Mouse (Mus musculus) G1E (cell line): ENCODE data around the gene Cdh16. TPM values are rescaled to one million over a fixed set of nuclear protein-coding genes. Genes with fewer than 3 reads are reported as not detected.

Experiments
- ATAC-seq: 2 replicates; pipeline ENCODE4 v1.8.0; 2016; ENCODE audit warnings: mild to moderate bottlenecking; ENCODE audit not compliant: insufficient number of reproducible peaks, poor library complexity, low FRiP score, severe bottlenecking; ENCODE audit errors: extremely low read depth
- DNase-seq: peaks from one replicate; pipeline ENCODE4 v3.0.0; 2012; ENCODE audit warnings: low spot score
- H3K27me3 ChIP-seq: 2 replicates; pipeline ENCODE4 v1.6.1; 2012; ENCODE audit warnings: mild to moderate bottlenecking, low read length, inconsistent platforms; ENCODE audit not compliant: insufficient read depth
- H3K36me3 ChIP-seq: replicated peaks from 2 replicates; pipeline ENCODE3; 2012; ENCODE audit warnings: mild to moderate bottlenecking, inconsistent platforms
- H3K4me1 ChIP-seq: 2 replicates; pipeline ENCODE4 v1.6.1; 2012; ENCODE audit warnings: low read depth, low read length, inconsistent platforms, mixed read lengths; ENCODE audit not compliant: insufficient read depth
- H3K4me3 ChIP-seq: 2 replicates; pipeline ENCODE4 v1.5.1; 2012; ENCODE audit warnings: low read depth, mild to moderate bottlenecking, inconsistent platforms, low read length, moderate library complexity, mixed read lengths
- H3K9me3 ChIP-seq: replicated peaks from 2 replicates; pipeline ENCODE4 v1.6.1; 2012; ENCODE audit warnings: inconsistent platforms
- CTCF ChIP-seq: IDR thresholded peaks from 2 replicates; pipeline ENCODE4 v1.5.1; 2012; ENCODE audit warnings: low read depth, low read length, inconsistent platforms, mixed read lengths
- GATA1 ChIP-seq: IDR thresholded peaks from 2 replicates; pipeline ENCODE4 v1.6.1; 2012; ENCODE audit warnings: borderline replicate concordance, low read length, inconsistent platforms, mixed read lengths
- GATA2 ChIP-seq: IDR thresholded peaks from 2 replicates; pipeline ENCODE4 v1.6.1; 2012; ENCODE audit warnings: low read depth, low read length, inconsistent platforms, borderline replicate concordance
- POLR2AphosphoS5 ChIP-seq: IDR thresholded peaks from 2 replicates; pipeline ENCODE4 v1.6.1; 2012; ENCODE audit warnings: low read depth, low read length, inconsistent platforms; ENCODE audit not compliant: insufficient replicate concordance
- TAL1 ChIP-seq: conservative IDR thresholded peaks from 2 replicates; pipeline ENCODE4 v1.6.1; 2012; ENCODE audit warnings: low read depth, low read length, inconsistent platforms, mixed read lengths
- polyA plus RNA-seq: library from polyadenylated mRNA; stranded (reverse); fragments of >175 nt; gene quantifications from 2 replicates; pipeline ENCODE4 v1.2.3, GENCODE M21; 2012
- total RNA-seq, 2 experiments: library from RNA; stranded (forward) in 1 of 2; stranded (reverse) in 1 of 2; fragments of 200-1000 nt in 1 of 2; fragments of >200 nt in 1 of 2; fragmentation: Nextera tagmentation in 1 of 2; gene quantifications; 2 replicates each; pipeline ENCODE4 v1.2.3; 2014 to 2017

Cdh16 gene
- total and polyA plus RNA-seq, 3 experiments = 0.22 TPM; not detected in 2

- Histone ChIP-seq H3K27me3 (peaks cover 19% of the 10 kb centered on the region), H3K36me3 (no peaks in the 10 kb centered on the region), H3K4me1 (0 out of 2 replicates have a peak, but pooled peaks cover 3% of the 10 kb centered on the region), H3K9me3 (no peaks in the 10 kb centered on the region), H3K4me3 (no peak overlapping the region)
- DNase-seq (no peak), ATAC-seq (no peak)
- no peak for TF ChIP-seq TAL1
- TF ChIP-seq GATA1 = no peak
- TF ChIP-seq CTCF = no peak
- TF ChIP-seq POLR2AphosphoS5 = no peak
- TF ChIP-seq GATA2 = no peak
These were observed 16.3 kb downstream of the Cdh16 start for GRCm38 (mm10) chr8:104607944-104608343.

- no peak for ATAC-seq
These were observed 17.9 kb downstream of the Cdh16 start for GRCm38 (mm10) chr8:104606329-104606728.

GRCm38 (mm10) chr8:104603245-104603593 is 21.0 kb downstream of the Cdh16 start:
- ATAC-seq (no peak), DNase-seq (no peak)
- no peak for TF ChIP-seq TAL1
- no peak for TF ChIP-seq CTCF
- TF ChIP-seq GATA1 = no peak
- TF ChIP-seq GATA2 = no peak
- no peak for TF ChIP-seq POLR2AphosphoS5
- H3K9me3 ChIP-seq = no peaks in the 10 kb centered on the region
- peaks cover 13% of the 10 kb centered on the region for H3K36me3 ChIP-seq
- no peak overlapping the region for H3K4me3 ChIP-seq
- H3K4me1 ChIP-seq = peaks cover 19% of the 10 kb centered on the region
- peaks cover 20% of the 10 kb centered on the region for H3K27me3 ChIP-seq

More at GRCm38 (mm10) chr8:104606329-104606728, 17.9 kb downstream of the Cdh16 start:
- Histone ChIP-seq H3K4me1 (peaks cover 14% of the 10 kb centered on the region), H3K27me3 (peaks cover 25% of the 10 kb centered on the region), H3K4me3 (no peak overlapping the region), H3K36me3 (no peaks in the 10 kb centered on the region), H3K9me3 (no peaks in the 10 kb centered on the region)
- no peak for DNase-seq
- no peak for TF ChIP-seq POLR2AphosphoS5
- TF ChIP-seq CTCF = no peak
- no peak for TF ChIP-seq GATA1
- TF ChIP-seq GATA2 = no peak
- no peak for TF ChIP-seq TAL1

GRCm38 (mm10) chr8:104602468-104603244 is 21.5 kb downstream of the Cdh16 start:
- DNase-seq (peak; percentile 87), ATAC-seq (peak; percentile 86)
- H3K9me3 ChIP-seq = no peaks in the 10 kb centered on the region

GRCm38 (mm10) chr8:104601941-104602371 is 22.2 kb downstream of the Cdh16 start:
- DNase-seq = no peak

More at GRCm38 (mm10) chr8:104602468-104603244, 21.5 kb downstream of the Cdh16 start:
- TF ChIP-seq GATA2 = no peak
- peak; percentile 87 for TF ChIP-seq CTCF
- H3K36me3 ChIP-seq = peaks cover 17% of the 10 kb centered on the region
- H3K4me3 ChIP-seq = no peak overlapping the region; the same call in 1 of the 2 replicates
- peaks cover 19% of the 10 kb centered on the region for H3K27me3 ChIP-seq
- peaks cover 21% of the 10 kb centered on the region for H3K4me1 ChIP-seq

GRCm38 (mm10) chr8:104601386-104601785 is 22.8 kb downstream of the Cdh16 start:
- ATAC-seq = no peak
- Histone ChIP-seq H3K27me3 (peaks cover 13% of the 10 kb centered on the region), H3K4me1 (peaks cover 29% of the 10 kb centered on the region), H3K4me3 (no peak overlapping the region), H3K9me3 (no peaks in the 10 kb centered on the region), H3K36me3 (peaks cover 29% of the 10 kb centered on the region)
- TF ChIP-seq POLR2AphosphoS5 = no peak
- TF ChIP-seq GATA1 = no peak
- no peak for TF ChIP-seq CTCF
- no peak for TF ChIP-seq GATA2
- no peak for TF ChIP-seq TAL1
- no peak for DNase-seq

More at GRCm38 (mm10) chr8:104601941-104602371, 22.2 kb downstream of the Cdh16 start:
- ATAC-seq = no peak
- no peak for TF ChIP-seq POLR2AphosphoS5
- TF ChIP-seq CTCF = no peak
- no peak for TF ChIP-seq GATA2
- no peak for TF ChIP-seq GATA1
- no peak for TF ChIP-seq TAL1
- H3K4me1 ChIP-seq = peaks cover 25% of the 10 kb centered on the region
- no peaks in the 10 kb centered on the region for H3K9me3 ChIP-seq
- peaks cover 24% of the 10 kb centered on the region for H3K36me3 ChIP-seq
- peaks cover 13% of the 10 kb centered on the region for H3K27me3 ChIP-seq
- H3K4me3 ChIP-seq = no peak overlapping the region
